Mouse (Mus musculus): ENCODE measurements at regions not wholly inside any gene's neighbourhood (a gene's known extent, or its start where the extent isn't known, plus 50 kb on each side); places are given as distances from the start of the nearest gene placed in this dataset.

GRCm38 (mm10) chr14:24781674-24782073, 294.7 kb downstream of the Rps24 start:
- Histone ChIP-seq H3K4me1 (ENCODE audit: control insufficient read depth, insufficient read depth, low read length) (peaks cover 15% of the 10 kb centered on the region), H3K27ac (ENCODE audit: low read length) (no peak overlapping the region), H3K36me3 (ENCODE audit: control insufficient read depth, insufficient read depth, low read length) (no peaks in the 10 kb centered on the region), H3K27me3 (replicated peaks; ENCODE audit: control insufficient read depth, insufficient read depth, low read length) (no peaks in the 10 kb centered on the region), H3K4me2 (ENCODE audit: low read depth, low read length) (no peak overlapping the region), H3K9ac (ENCODE audit: low read depth, low read length) (no peak overlapping the region), H3K4me3 (ENCODE audit: low read length) (no peak overlapping the region), H3K9me3 (ENCODE audit: control insufficient read depth, low read length) (no peaks in the 10 kb centered on the region)
- WGBS: 92% methylated on average over 3 of the region's 3 CpGs
- ATAC-seq: no peak

GRCm38 (mm10) chr14:24783889-24784288, 297.0 kb downstream of the Rps24 start:
- no peak for ATAC-seq
- H3K9me3 ChIP-seq (ENCODE audit: control insufficient read depth, low read length): no peaks in the 10 kb centered on the region
- 70% methylated on average over 6 of the region's 6 CpGs for WGBS

GRCm38 (mm10) chr14:24785452-24785851, 298.5 kb downstream of the Rps24 start:
- Histone ChIP-seq H3K9ac (ENCODE audit: low read depth, low read length) (no peak overlapping the region), H3K4me3 (ENCODE audit: low read length) (no peak overlapping the region), H3K36me3 (ENCODE audit: control insufficient read depth, insufficient read depth, low read length) (no peaks in the 10 kb centered on the region), H3K9me3 (ENCODE audit: control insufficient read depth, low read length) (no peaks in the 10 kb centered on the region), H3K27ac (ENCODE audit: low read length) (no peak overlapping the region), H3K4me1 (ENCODE audit: control insufficient read depth, insufficient read depth, low read length) (peaks cover under 1% of the 10 kb centered on the region; the same call in 1 of the 2 replicates), H3K4me2 (ENCODE audit: low read depth, low read length) (no peak overlapping the region), H3K27me3 (replicated peaks; ENCODE audit: control insufficient read depth, insufficient read depth, low read length) (no peaks in the 10 kb centered on the region)
- WGBS: 86% methylated on average over 5 of the region's 5 CpGs
- no peak for ATAC-seq

More at GRCm38 (mm10) chr14:24783889-24784288, 297.0 kb downstream of the Rps24 start:
- no peaks in the 10 kb centered on the region for H3K27me3 ChIP-seq (replicated peaks; ENCODE audit: control insufficient read depth, insufficient read depth, low read length)
- no peak overlapping the region for H3K4me3 ChIP-seq (ENCODE audit: low read length)
- no peak overlapping the region for H3K27ac ChIP-seq (ENCODE audit: low read length)
- no peaks in the 10 kb centered on the region for H3K36me3 ChIP-seq (ENCODE audit: control insufficient read depth, insufficient read depth, low read length)
- peaks cover 13% of the 10 kb centered on the region for H3K4me1 ChIP-seq (ENCODE audit: control insufficient read depth, insufficient read depth, low read length)
- H3K9ac ChIP-seq (ENCODE audit: low read depth, low read length): no peak overlapping the region
- H3K4me2 ChIP-seq (ENCODE audit: low read depth, low read length): no peak overlapping the region

- peak; percentile 58 for ATAC-seq
- H3K36me3 ChIP-seq (ENCODE audit: control insufficient read depth, insufficient read depth, low read length): no peaks in the 10 kb centered on the region
- no peak overlapping the region for H3K4me2 ChIP-seq (ENCODE audit: low read depth, low read length)
- H3K27me3 ChIP-seq (replicated peaks; ENCODE audit: control insufficient read depth, insufficient read depth, low read length): no peaks in the 10 kb centered on the region
- 46% methylated on average over 10 of the region's 10 CpGs for WGBS
- no peak overlapping the region for H3K27ac ChIP-seq (ENCODE audit: low read length)
- H3K9ac ChIP-seq (ENCODE audit: low read depth, low read length): no peak overlapping the region
- no peaks in the 10 kb centered on the region for H3K4me1 ChIP-seq (ENCODE audit: control insufficient read depth, insufficient read depth, low read length)
- H3K9me3 ChIP-seq (ENCODE audit: control insufficient read depth, low read length): no peaks in the 10 kb centered on the region
- no peak overlapping the region for H3K4me3 ChIP-seq (ENCODE audit: low read length)
These were observed 306.7 kb downstream of the Rps24 start for GRCm38 (mm10) chr14:24793375-24794285.

- 64% methylated on average over 12 of the region's 12 CpGs for WGBS
- Histone ChIP-seq H3K4me1 (ENCODE audit: control insufficient read depth, insufficient read depth, low read length) (no peaks in the 10 kb centered on the region), H3K9me3 (ENCODE audit: control insufficient read depth, low read length) (no peaks in the 10 kb centered on the region), H3K4me3 (ENCODE audit: low read length) (no peak overlapping the region), H3K27me3 (replicated peaks; ENCODE audit: control insufficient read depth, insufficient read depth, low read length) (no peaks in the 10 kb centered on the region), H3K27ac (ENCODE audit: low read length) (no peak overlapping the region), H3K36me3 (ENCODE audit: control insufficient read depth, insufficient read depth, low read length) (no peaks in the 10 kb centered on the region), H3K9ac (ENCODE audit: low read depth, low read length) (no peak overlapping the region), H3K4me2 (ENCODE audit: low read depth, low read length) (no peak overlapping the region)
- ATAC-seq: no peak
These were observed 307.5 kb downstream of the Rps24 start for GRCm38 (mm10) chr14:24794359-24794845.

- H3K9ac ChIP-seq (ENCODE audit: low read depth, low read length): no peak overlapping the region
- H3K36me3 ChIP-seq (ENCODE audit: control insufficient read depth, insufficient read depth, low read length): no peaks in the 10 kb centered on the region
- no peak overlapping the region for H3K27ac ChIP-seq (ENCODE audit: low read length)
- no peaks in the 10 kb centered on the region for H3K9me3 ChIP-seq (ENCODE audit: control insufficient read depth, low read length)
- no peak overlapping the region for H3K4me2 ChIP-seq (ENCODE audit: low read depth, low read length)
- no peak overlapping the region for H3K4me3 ChIP-seq (ENCODE audit: low read length)
- H3K27me3 ChIP-seq (replicated peaks; ENCODE audit: control insufficient read depth, insufficient read depth, low read length): no peaks in the 10 kb centered on the region
- H3K4me1 ChIP-seq (ENCODE audit: control insufficient read depth, insufficient read depth, low read length): no peaks in the 10 kb centered on the region
- no peak for ATAC-seq
These were observed 310.6 kb downstream of the Rps24 start for GRCm38 (mm10) chr14:24797494-24797893.

GRCm38 (mm10) chr14:24798066-24798465, 311.1 kb downstream of the Rps24 start:
- Histone ChIP-seq H3K4me2 (ENCODE audit: low read depth, low read length) (no peak overlapping the region), H3K27me3 (replicated peaks; ENCODE audit: control insufficient read depth, insufficient read depth, low read length) (no peaks in the 10 kb centered on the region), H3K9ac (ENCODE audit: low read depth, low read length) (no peak overlapping the region), H3K36me3 (ENCODE audit: control insufficient read depth, insufficient read depth, low read length) (no peaks in the 10 kb centered on the region), H3K27ac (ENCODE audit: low read length) (no peak overlapping the region), H3K4me3 (ENCODE audit: low read length) (no peak overlapping the region), H3K4me1 (ENCODE audit: control insufficient read depth, insufficient read depth, low read length) (no peaks in the 10 kb centered on the region), H3K9me3 (ENCODE audit: control insufficient read depth, low read length) (no peaks in the 10 kb centered on the region)
- WGBS: 60% methylated on average over 4 of the region's 4 CpGs
- no peak for ATAC-seq

- Histone ChIP-seq H3K9me3 (ENCODE audit: control insufficient read depth, low read length) (no peaks in the 10 kb centered on the region), H3K4me1 (ENCODE audit: control insufficient read depth, insufficient read depth, low read length) (no peaks in the 10 kb centered on the region), H3K4me3 (ENCODE audit: low read length) (no peak overlapping the region), H3K9ac (ENCODE audit: low read depth, low read length) (no peak overlapping the region), H3K27me3 (replicated peaks; ENCODE audit: control insufficient read depth, insufficient read depth, low read length) (no peaks in the 10 kb centered on the region), H3K36me3 (ENCODE audit: control insufficient read depth, insufficient read depth, low read length) (no peaks in the 10 kb centered on the region), H3K4me2 (ENCODE audit: low read depth, low read length) (no peak overlapping the region), H3K27ac (ENCODE audit: low read length) (no peak overlapping the region)
- no peak for ATAC-seq
- WGBS: 77% methylated on average over 5 of the region's 5 CpGs
These were observed 316.2 kb downstream of the Rps24 start for GRCm38 (mm10) chr14:24803001-24803655.

- Histone ChIP-seq H3K9me3 (ENCODE audit: control insufficient read depth, low read length) (no peaks in the 10 kb centered on the region), H3K27me3 (replicated peaks; ENCODE audit: control insufficient read depth, insufficient read depth, low read length) (no peaks in the 10 kb centered on the region), H3K4me2 (ENCODE audit: low read depth, low read length) (no peak overlapping the region), H3K27ac (ENCODE audit: low read length) (no peak overlapping the region), H3K36me3 (ENCODE audit: control insufficient read depth, insufficient read depth, low read length) (no peaks in the 10 kb centered on the region), H3K4me1 (ENCODE audit: control insufficient read depth, insufficient read depth, low read length) (no peaks in the 10 kb centered on the region), H3K9ac (ENCODE audit: low read depth, low read length) (no peak overlapping the region), H3K4me3 (ENCODE audit: low read length) (no peak overlapping the region)
- no peak for ATAC-seq
- 17% methylated on average over 7 of the region's 7 CpGs for WGBS
These were observed 320.1 kb downstream of the Rps24 start for GRCm38 (mm10) chr14:24807061-24807460.

All from intestine, embryonic 16.5 days (tissue).